Mouse (Mus musculus): ENCODE results near the gene Cdhr3. TPM values are rescaled to one million over a fixed set of nuclear protein-coding genes. Genes with fewer than 3 reads are reported as not detected.

Gene Cdhr3
- total RNA-seq, 2 experiments from 2014 or later = 0.69 to 1.4 TPM

GRCm38 (mm10) chr12:33041476-33041875 lies 51.2 kb downstream of the Cdhr3 start:
- Histone ChIP-seq H3K4me3 (no peak overlapping the region), H3K27ac (peak overlapping the region; percentile 55)
- peak; percentile 50 for DNase-seq
- no peak for TF ChIP-seq CTCF (IDR thresholded peaks at IDR 0.05)
- intact Hi-C loops (cut with DNase I) = no loop called here

- intact Hi-C loops (cut with DNase I) = no loop called here
- TF ChIP-seq CTCF (IDR thresholded peaks at IDR 0.05) = no peak
- Histone ChIP-seq H3K4me3 (no peak overlapping the region), H3K27ac (peak overlapping the region; percentile 55; the same call in 1 of the 2 replicates)
- no peak for DNase-seq
Measured at GRCm38 (mm10) chr12:33040811-33041210, 51.9 kb downstream of the Cdhr3 start.

- H3K27ac ChIP-seq = no peak overlapping the region
- intact Hi-C loops (cut with DNase I) = no loop called here
- no peak for TF ChIP-seq CTCF (IDR thresholded peaks at IDR 0.05)
- no peak overlapping the region for H3K4me3 ChIP-seq
- DNase-seq = no peak
Measured at GRCm38 (mm10) chr12:33038676-33039075, 54.0 kb downstream of the Cdhr3 start.

- Histone ChIP-seq H3K27ac (peak overlapping the region; percentile 52; the same call in 1 of the 2 replicates), H3K4me3 (peak overlapping the region; percentile 61)
- DNase-seq = peak; percentile 72
- intact Hi-C loops (cut with DNase I) = loop anchor here (2.0 kb wide), 1 partner anchor 23 kb away; no protein-coding TSS in a partner anchor
- TF ChIP-seq CTCF (IDR thresholded peaks at IDR 0.05) = no peak
Measured at GRCm38 (mm10) chr12:33035719-33036521, 56.8 kb downstream of the Cdhr3 start.

GRCm38 (mm10) chr12:33035089-33035718 lies 57.5 kb downstream of the Cdhr3 start:
- peak overlapping the region; percentile 61 for H3K4me3 ChIP-seq
- no peak for TF ChIP-seq CTCF (IDR thresholded peaks at IDR 0.05)
- intact Hi-C loops (cut with DNase I) = loop anchor here (2.0 kb wide), 1 partner anchor 24 kb away; no protein-coding TSS in a partner anchor
- peak overlapping the region; percentile 52; the same call in 1 of the 2 replicates for H3K27ac ChIP-seq
- DNase-seq = no peak

- H3K27ac ChIP-seq = no peak overlapping the region
- H3K4me3 ChIP-seq = no peak overlapping the region
- intact Hi-C loops (cut with DNase I) = loop anchor here (2.0 to 5.0 kb wide), 2 partner anchors 24 to 38 kb away; no protein-coding TSS in a partner anchor
- no peak for DNase-seq
- TF ChIP-seq CTCF (IDR thresholded peaks at IDR 0.05) = no peak
Measured at GRCm38 (mm10) chr12:33034343-33035088, 58.2 kb downstream of the Cdhr3 start.

- no peak overlapping the region for H3K27ac ChIP-seq
- no peak for DNase-seq
- intact Hi-C loops (cut with DNase I) = loop anchor here (5.0 kb wide), 1 partner anchor 39 kb away; no protein-coding TSS in a partner anchor
Measured at GRCm38 (mm10) chr12:33033221-33033620, 59.5 kb downstream of the Cdhr3 start.

GRCm38 (mm10) chr12:33030589-33030988 lies 62.1 kb downstream of the Cdhr3 start:
- Histone ChIP-seq H3K4me3 (no peak overlapping the region), H3K27ac (no peak overlapping the region)
- intact Hi-C loops (cut with DNase I) = loop anchor here (5.0 kb wide), 1 partner anchor 42 kb away; no protein-coding TSS in a partner anchor
- no peak for TF ChIP-seq CTCF (IDR thresholded peaks at IDR 0.05)
- DNase-seq = no peak

More at GRCm38 (mm10) chr12:33033221-33033620, 59.5 kb downstream of the Cdhr3 start:
- no peak for TF ChIP-seq CTCF (IDR thresholded peaks at IDR 0.05)
- no peak overlapping the region for H3K4me3 ChIP-seq

- no peak overlapping the region for H3K27ac ChIP-seq
- TF ChIP-seq CTCF (IDR thresholded peaks at IDR 0.05) = no peak
- intact Hi-C loops (cut with DNase I) = loop anchor here (5.0 kb wide), 1 partner anchor 42 kb away; no protein-coding TSS in a partner anchor
- DNase-seq = peak; percentile 50
- no peak overlapping the region for H3K4me3 ChIP-seq
Measured at GRCm38 (mm10) chr12:33030066-33030465, 62.6 kb downstream of the Cdhr3 start.

GRCm38 (mm10) chr12:33028708-33029107 lies 64.0 kb downstream of the Cdhr3 start:
- Histone ChIP-seq H3K4me3 (no peak overlapping the region), H3K27ac (no peak overlapping the region)
- intact Hi-C loops (cut with DNase I) = loop anchor here (5.0 kb wide), 1 partner anchor 239 kb away; no protein-coding TSS in a partner anchor
- TF ChIP-seq CTCF (IDR thresholded peaks at IDR 0.05) = no peak
- no peak for DNase-seq

GRCm38 (mm10) chr12:33028109-33028691 lies 64.5 kb downstream of the Cdhr3 start:
- H3K4me3 ChIP-seq = no peak overlapping the region
- intact Hi-C loops (cut with DNase I) = loop anchor here (5.0 kb wide), 1 partner anchor 239 kb away; no protein-coding TSS in a partner anchor
- TF ChIP-seq CTCF (IDR thresholded peaks at IDR 0.05) = peak; percentile 53
- DNase-seq = no peak
- no peak overlapping the region for H3K27ac ChIP-seq

- H3K27ac ChIP-seq = no peak overlapping the region
- H3K4me3 ChIP-seq = no peak overlapping the region
- DNase-seq = peak; percentile 81
- intact Hi-C loops (cut with DNase I) = loop anchor here (1.0 to 5.0 kb wide), 3 partner anchors 82 to 308 kb away; no protein-coding TSS in a partner anchor
- TF ChIP-seq CTCF (IDR thresholded peaks at IDR 0.05) = peak; percentile 94
Measured at GRCm38 (mm10) chr12:33027093-33027492, 65.6 kb downstream of the Cdhr3 start.

All from gastrocnemius, adult 2 months (tissue).